Mouse (Mus musculus) retina, embryonic 14.5 days (tissue): ENCODE measurements around the gene Usp1.
"Not testable (repeated sequence)": the region's sequence is repeated elsewhere in the genome, so short reads cannot be mapped to it uniquely, and the experiment has no call there.

Experiments
- DNase-seq: peaks from one replicate; pipeline ENCODE4 v3.0.0-alpha.2; 2015; ENCODE audit warnings: low spot score

Usp1 gene

DNA sequence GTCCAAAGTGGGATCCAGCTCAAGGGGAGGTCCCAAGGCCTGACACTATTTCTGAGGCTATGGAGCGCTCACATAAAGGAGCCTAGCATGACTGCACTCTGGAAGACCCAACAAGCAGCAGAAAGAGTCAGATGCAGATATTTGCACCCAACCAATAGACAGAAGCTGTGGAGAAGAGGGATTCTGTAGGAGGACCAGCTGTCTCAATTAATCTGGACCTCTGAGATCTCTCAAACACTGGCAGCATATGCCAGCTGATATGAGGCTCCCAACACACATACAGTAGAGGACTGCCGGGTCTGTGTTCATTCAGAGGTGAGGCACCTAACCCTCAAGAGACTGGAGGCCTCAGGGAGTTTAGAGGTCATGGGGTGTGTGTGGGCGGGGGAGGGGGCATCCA lies 56.4 kb downstream of the Usp1 start:
- not testable (repeated sequence) for DNase-seq

DNA sequence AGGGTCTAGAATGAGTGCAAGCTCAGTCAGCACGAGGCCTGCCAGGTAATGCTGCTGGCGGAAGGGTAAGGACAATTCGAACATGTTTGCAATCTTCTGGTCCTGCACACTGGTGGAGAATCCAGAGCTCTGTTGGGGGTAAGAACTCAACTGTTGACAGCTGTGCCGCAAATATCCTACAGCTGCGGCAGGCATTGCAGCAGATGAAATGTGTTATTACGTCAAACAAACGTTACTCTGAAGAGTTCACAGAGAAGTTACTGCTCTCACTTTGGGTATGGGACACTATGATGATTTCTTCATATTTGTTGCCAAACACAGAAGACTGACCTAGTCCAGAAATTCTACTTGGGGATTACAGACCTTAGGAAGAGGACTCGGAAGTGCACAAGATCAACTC lies 61.1 kb downstream of the Usp1 start:
- no peak for DNase-seq
